Mouse (Mus musculus): ENCODE measurements around the gene Cwc27.
A peak's percentile ranks its signal among the peaks of the same experiment; 100 is the strongest.

Gene Cwc27

DNA sequence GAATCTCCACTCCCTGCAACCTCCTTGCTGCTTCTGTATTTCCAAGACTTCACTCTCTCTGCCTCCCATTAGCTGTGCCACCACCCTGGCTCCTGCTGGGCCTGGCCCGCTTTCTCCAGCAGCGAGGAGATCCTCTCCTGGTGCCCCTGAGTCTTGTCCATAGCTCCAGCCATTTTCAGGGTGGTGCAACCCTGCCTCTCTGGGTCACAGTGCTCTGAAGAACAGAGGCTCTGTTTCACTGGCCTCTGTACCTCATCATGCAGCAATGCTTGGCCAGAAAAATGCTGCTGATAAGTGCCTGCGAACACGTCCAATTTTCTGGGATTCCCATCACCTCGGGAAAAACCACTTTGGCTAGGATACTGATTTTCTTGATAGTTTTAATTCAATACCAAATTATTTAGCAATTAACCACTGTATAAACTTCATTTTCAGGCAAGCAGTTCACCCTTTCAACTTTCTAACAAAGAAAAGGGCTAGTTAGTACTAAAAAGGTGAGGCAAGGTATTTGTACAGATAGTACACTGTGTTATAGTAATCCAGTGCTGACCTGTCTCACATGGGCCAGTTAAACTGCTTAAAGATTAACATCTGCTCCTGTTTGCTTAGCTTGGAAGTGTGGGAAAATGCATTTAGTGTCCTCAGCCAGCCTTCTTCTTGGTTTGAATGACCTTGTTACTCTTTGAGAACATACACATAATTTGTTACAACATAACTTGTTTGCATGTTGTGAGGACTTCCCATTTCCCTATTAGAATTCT lies 176.1 kb downstream of the Cwc27 start:
- DNase-seq, result no peak

DNA sequence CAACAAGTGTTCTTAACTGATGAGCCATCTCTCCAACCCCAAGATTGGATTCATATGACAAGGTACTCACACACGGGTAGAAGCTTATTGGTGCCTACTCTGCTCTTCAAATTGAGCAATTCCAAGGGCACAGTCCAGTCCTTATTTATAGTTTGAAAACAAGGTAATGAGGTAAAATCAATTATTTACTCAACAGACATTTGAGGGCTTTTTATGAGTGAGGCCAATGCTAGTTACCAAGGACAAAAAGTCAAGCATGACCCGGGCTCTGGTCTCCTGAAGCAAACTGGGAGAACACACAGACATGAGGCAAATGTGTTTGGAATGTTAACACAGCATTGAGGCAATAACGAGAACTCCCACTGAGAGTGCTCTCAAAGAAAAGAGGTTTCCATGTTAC lies 178.0 kb downstream of the Cwc27 start:
- DNase-seq, result no peak

DNA sequence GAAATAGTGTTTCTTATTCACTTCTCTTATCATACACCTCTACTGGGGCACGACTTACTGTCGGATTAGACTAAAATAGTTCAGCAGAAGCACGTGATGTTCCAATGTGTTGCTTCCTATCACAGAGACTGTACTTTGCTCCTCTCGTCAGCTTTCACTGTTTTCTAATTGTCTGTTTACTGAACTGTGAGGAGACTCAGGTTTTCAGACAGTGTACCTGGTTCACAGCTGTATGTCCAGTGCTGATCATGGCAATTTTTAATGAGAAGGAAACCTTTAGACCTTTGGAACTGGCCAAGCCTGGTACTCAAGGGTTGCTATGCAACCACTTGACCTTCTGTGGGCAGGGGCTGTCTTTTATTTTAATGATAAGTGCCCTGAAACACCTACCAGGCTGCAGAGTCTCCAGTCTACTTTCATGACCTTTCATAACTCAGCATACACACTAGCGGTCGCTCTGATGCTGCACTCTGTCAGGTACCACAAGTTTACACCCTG lies 180.9 kb downstream of the Cwc27 start:
- no peak for DNase-seq

DNA sequence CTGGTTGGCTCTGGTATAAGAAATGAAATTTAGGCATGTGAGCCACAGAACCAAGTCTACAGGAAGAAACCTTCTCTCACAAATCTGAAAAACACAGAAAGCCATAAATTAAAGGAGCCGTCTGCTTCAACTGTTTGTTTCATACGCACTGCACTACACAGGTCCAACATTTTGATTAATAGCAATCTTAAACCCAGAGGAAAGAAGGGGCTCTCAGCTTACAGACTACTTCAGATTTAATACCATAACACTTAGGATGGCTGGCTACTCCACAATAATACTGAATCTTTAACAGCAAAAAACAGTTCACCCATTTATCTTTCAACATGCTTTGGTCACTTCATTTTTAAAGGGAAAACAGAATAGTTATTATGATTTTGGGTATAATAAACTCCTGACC lies 182.2 kb downstream of the Cwc27 start:
- DNase-seq, result no peak

- DNase-seq, result no peak
These were observed 184.3 kb downstream of the Cwc27 start for GRCm38 (mm10) chr13:104632427-104633167.

- no peak for DNase-seq
These were observed 185.2 kb downstream of the Cwc27 start for GRCm38 (mm10) chr13:104631621-104632205.

GRCm38 (mm10) chr13:104630808-104631207 lies 186.1 kb downstream of the Cwc27 start:
- DNase-seq, result peak in 1 of 2 experiments; percentile 49

- no peak for DNase-seq
These were observed 187.3 kb downstream of the Cwc27 start for GRCm38 (mm10) chr13:104629621-104630020.

DNA sequence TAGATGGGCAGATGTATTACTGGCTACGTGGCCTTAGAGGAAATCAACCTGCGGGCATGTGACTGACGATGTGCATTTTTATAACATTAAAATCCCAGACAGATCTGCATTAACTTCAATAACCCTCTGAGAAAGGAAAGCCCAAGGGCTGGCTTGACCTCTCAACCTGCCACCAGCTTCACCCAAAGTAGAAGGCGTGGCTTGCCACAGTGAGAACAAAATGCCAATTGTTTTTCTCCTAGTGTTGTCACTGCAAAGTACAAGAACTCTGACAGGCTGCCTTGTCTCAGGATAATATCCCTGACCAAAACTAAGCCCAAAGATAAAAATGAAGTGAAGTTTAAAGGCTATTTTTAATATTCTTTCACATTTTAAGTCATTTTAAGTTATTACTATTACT lies 188.9 kb downstream of the Cwc27 start:
- DNase-seq, result no peak

DNA sequence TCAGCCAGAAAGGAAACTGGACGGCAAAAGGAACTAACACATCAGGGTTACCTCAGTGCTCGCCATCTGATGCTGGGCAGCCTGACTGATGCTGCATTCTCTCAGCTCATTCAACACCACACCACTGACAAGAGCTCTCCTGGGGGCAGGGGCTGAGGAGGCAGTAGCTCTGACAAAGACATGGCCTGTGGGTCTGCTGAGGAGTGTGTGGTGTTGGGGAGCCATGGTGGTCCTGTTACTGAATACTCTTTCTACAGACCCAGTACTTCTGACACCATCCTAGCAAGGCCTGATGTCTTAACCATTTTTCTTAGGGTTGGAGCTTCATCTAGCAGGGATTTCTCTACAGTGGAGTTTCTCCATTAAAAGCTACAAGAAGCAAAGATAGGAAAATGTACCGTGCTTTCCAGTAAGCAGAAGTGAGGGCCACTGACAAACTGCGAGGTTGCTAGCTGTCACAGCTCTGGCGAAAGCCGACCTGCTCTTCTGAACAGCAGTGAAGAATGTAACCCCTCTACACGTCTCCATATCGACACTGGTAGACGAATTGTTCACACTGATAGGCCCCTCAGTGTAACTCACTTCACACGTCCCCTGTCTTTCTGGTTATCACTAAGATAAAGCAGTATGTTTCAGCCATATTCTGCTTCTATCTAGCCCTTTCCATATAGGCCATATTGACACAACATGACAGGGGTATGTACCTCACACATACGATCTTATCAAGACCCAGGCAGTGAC lies 189.6 kb downstream of the Cwc27 start:
- DNase-seq, result no peak

GRCm38 (mm10) chr13:104623130-104623891 lies 193.6 kb downstream of the Cwc27 start:
- no peak for DNase-seq

- DNase-seq, result no peak
These were observed 194.7 kb downstream of the Cwc27 start for GRCm38 (mm10) chr13:104622102-104622743.

GRCm38 (mm10) chr13:104620423-104620822 lies 196.5 kb downstream of the Cwc27 start:
- DNase-seq, result no peak

- no peak for DNase-seq
These were observed 197.2 kb downstream of the Cwc27 start for GRCm38 (mm10) chr13:104619503-104620288.

- no peak for DNase-seq
These were observed 199.7 kb downstream of the Cwc27 start for GRCm38 (mm10) chr13:104617201-104617600.

- DNase-seq, result no peak
These were observed 200.7 kb downstream of the Cwc27 start for GRCm38 (mm10) chr13:104615999-104616810.

DNA sequence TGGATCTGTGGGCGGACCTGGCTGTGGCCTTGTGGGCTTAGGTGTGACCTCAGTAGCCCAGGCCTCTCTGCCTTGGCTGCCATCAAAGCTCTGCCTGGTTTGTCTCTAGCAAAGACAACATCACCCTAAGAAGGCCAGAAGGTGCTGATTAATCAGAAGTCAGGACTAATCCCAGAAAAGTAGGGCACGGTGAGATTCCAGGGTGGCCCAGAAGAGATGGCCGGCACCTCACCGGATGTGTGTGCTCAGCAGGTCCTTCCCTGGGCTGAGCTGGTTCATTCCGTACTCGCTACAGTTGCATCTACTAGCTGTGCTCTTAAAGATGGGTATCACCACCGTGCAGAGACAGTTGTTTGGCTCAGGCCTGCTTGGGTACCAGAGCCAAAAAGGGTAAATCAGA lies 201.8 kb downstream of the Cwc27 start:
- DNase-seq, result no peak

GRCm38 (mm10) chr13:104611296-104611695 lies 205.6 kb downstream of the Cwc27 start:
- no peak for DNase-seq

DNA sequence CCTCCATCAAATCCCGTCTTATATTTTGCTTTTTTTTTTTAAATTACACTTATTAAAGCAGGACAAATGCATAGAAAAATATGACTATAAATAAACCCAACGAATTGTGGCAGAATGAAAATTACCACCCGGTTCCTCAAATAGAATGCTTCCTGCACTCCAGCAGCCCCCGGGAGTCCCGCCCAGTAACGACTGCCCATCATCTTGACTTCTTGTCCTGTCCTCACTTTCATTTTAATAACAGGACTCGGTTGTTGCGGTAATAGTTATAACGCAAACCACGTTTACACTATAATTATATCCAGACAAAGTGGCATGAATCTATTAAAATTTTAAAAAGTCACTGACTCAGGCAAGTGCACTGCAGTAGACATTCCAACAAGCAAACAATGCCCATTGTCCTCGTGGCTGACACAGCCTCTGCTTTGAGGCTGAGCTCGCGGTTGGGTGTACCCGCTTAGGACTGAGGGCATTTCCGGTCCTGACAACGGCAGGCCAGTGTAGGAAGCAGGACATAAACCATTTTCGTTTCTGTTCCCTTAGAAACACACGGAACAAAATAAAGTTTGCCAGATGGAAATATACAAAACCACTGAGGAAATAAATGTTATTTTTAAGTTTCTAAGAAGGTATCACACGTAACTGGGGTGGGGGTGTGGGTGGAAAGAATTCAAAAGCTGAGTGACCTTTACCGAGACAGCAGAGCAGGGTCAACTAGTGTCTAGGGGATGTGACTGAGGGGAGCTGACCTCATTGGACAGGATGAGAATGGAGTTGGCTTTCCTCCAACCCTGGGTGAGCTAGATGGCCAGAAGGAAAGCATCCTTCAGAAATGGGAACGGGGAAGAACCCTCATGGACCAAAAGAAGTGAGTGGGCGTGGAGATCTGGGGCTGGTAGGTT lies 206.5 kb downstream of the Cwc27 start:
- peak; percentile 70 to 84 for DNase-seq

Measured in lung, postnatal 4 days (tissue).